Mouse (Mus musculus): ENCODE measurements at regions not wholly inside any gene's neighbourhood (a gene's known extent, or its start where the extent isn't known, plus 50 kb on each side); places are given as distances from the start of the nearest gene placed in this dataset.

- H3K27ac ChIP-seq, result no peak overlapping the region
- no peak for TF ChIP-seq CTCF (IDR thresholded peaks at IDR 0.05; ENCODE audit: low read depth)
- no peaks in the 10 kb centered on the region for H3K36me3 ChIP-seq (ENCODE audit: insufficient read depth, low read length)
- WGBS, result 81% methylated on average over 2 of the region's 2 CpGs
- H3K4me3 ChIP-seq (replicated peaks; ENCODE audit: low read depth, low read length), result no peak overlapping the region
- no peaks in the 10 kb centered on the region for H3K4me1 ChIP-seq (replicated peaks; ENCODE audit: insufficient read depth, low read length)
- no peaks in the 10 kb centered on the region for H3K9me3 ChIP-seq (replicated peaks; ENCODE audit: low read length)
- H3K4me2 ChIP-seq (ENCODE audit: low read length), result no peak overlapping the region
- no peak overlapping the region for H3K9ac ChIP-seq (ENCODE audit: low read depth, low read length)
- ATAC-seq (replicated peaks; ENCODE audit: low FRiP score, low read depth), result no peak
- DNase-seq (ENCODE audit: low spot score), result no peak
- no peaks in the 10 kb centered on the region for H3K27me3 ChIP-seq (ENCODE audit: insufficient read depth, low read length)
These were observed 51.8 kb upstream of the 1190002N15Rik start for GRCm38 (mm10) chr9:94589672-94590071.

- H3K9me3 ChIP-seq (replicated peaks; ENCODE audit: low read length), result no peaks in the 10 kb centered on the region
- TF ChIP-seq CTCF (IDR thresholded peaks at IDR 0.05; ENCODE audit: low read depth), result no peak
- no peak overlapping the region for H3K4me3 ChIP-seq (replicated peaks; ENCODE audit: low read depth, low read length)
- 85% methylated on average over 2 of the region's 2 CpGs for WGBS
- H3K4me1 ChIP-seq (replicated peaks; ENCODE audit: insufficient read depth, low read length), result no peaks in the 10 kb centered on the region
- no peak overlapping the region for H3K9ac ChIP-seq (ENCODE audit: low read depth, low read length)
- ATAC-seq (replicated peaks; ENCODE audit: low FRiP score, low read depth) (no peak), DNase-seq (ENCODE audit: low spot score) (no peak)
- H3K27ac ChIP-seq, result no peak overlapping the region
- no peaks in the 10 kb centered on the region for H3K27me3 ChIP-seq (ENCODE audit: insufficient read depth, low read length)
- no peak overlapping the region for H3K4me2 ChIP-seq (ENCODE audit: low read length)
- no peaks in the 10 kb centered on the region for H3K36me3 ChIP-seq (ENCODE audit: insufficient read depth, low read length)
These were observed 64.7 kb upstream of the Slc9a9 start for GRCm38 (mm10) chr9:94604993-94605392.

DNA sequence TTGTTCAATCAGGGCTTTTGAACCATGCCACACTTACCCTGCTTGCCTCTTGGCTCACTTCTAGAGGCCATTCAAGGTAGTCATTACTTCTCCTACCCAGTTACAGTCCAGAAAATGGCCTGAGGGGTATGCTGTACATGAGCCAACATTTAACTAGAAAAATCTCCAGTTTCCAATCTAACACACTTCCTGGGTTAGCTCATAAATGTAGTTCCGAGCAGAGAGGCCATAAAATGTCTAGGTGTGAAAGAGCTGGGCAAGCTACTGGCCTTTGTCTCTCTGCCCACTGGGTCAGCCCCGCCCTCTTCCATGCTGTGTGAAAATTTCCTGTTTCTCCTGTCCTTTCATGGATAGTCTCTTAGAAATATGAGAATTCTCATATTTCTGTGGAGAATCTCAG lies 63.3 kb upstream of the Slc9a9 start:
- Histone ChIP-seq H3K4me3 (replicated peaks; ENCODE audit: low read depth, low read length) (no peak overlapping the region), H3K36me3 (ENCODE audit: insufficient read depth, low read length) (no peaks in the 10 kb centered on the region), H3K27me3 (ENCODE audit: insufficient read depth, low read length) (no peaks in the 10 kb centered on the region), H3K9me3 (replicated peaks; ENCODE audit: low read length) (no peaks in the 10 kb centered on the region), H3K27ac (no peak overlapping the region), H3K9ac (ENCODE audit: low read depth, low read length) (no peak overlapping the region), H3K4me2 (ENCODE audit: low read length) (no peak overlapping the region), H3K4me1 (replicated peaks; ENCODE audit: insufficient read depth, low read length) (no peaks in the 10 kb centered on the region)
- WGBS, result 55% methylated on average over 2 of the region's 2 CpGs
- no peak for TF ChIP-seq CTCF (IDR thresholded peaks at IDR 0.05; ENCODE audit: low read depth)
- ATAC-seq (replicated peaks; ENCODE audit: low FRiP score, low read depth) (no peak), DNase-seq (ENCODE audit: low spot score) (no peak)

DNA sequence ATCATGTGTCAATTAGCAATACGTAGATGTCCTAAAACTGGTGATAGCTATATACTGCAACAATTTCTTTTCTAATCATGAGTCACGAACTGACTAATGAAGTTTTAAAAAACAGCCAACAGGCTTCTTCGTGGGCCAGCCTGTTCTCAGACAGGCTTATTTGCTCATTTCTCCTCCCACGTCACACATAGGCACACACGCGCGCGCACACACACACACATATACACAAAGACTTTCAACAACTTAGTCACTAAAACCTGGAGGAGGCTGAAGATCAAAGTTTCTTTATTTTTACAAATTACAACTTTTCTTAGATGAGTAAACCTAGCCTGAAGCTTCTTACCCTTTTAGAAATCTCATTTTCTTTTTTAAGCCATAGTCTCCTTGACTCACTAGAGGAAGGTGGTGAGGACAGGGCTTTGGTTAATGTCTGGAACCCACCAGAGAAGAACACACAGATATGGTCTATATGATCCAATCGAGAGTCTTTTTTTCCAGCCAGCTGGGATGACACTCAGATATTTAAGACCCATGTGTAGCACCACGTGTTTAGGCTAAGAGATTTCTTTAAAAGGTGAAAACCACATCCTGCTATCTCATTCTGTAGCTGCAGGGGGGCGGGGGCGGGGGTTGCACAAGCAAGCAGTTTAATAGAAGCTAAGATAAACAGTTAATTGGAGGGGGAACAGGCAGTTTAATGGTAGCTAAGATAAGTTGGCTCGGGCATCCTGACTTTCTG lies 62.5 kb upstream of the Slc9a9 start:
- H3K27me3 ChIP-seq (ENCODE audit: insufficient read depth, low read length), result no peaks in the 10 kb centered on the region
- no peak overlapping the region for H3K4me3 ChIP-seq (replicated peaks; ENCODE audit: low read depth, low read length)
- H3K4me1 ChIP-seq (replicated peaks; ENCODE audit: insufficient read depth, low read length), result no peaks in the 10 kb centered on the region
- DNase-seq (ENCODE audit: low spot score) (no peak), ATAC-seq (replicated peaks; ENCODE audit: low FRiP score, low read depth) (no peak)
- H3K4me2 ChIP-seq (ENCODE audit: low read length), result no peak overlapping the region
- H3K9me3 ChIP-seq (replicated peaks; ENCODE audit: low read length), result no peaks in the 10 kb centered on the region
- TF ChIP-seq CTCF (IDR thresholded peaks at IDR 0.05; ENCODE audit: low read depth), result no peak
- no peak overlapping the region for H3K27ac ChIP-seq
- no peaks in the 10 kb centered on the region for H3K36me3 ChIP-seq (ENCODE audit: insufficient read depth, low read length)
- H3K9ac ChIP-seq (ENCODE audit: low read depth, low read length), result no peak overlapping the region
- WGBS, result 71% methylated on average over 13 of the region's 13 CpGs

DNA sequence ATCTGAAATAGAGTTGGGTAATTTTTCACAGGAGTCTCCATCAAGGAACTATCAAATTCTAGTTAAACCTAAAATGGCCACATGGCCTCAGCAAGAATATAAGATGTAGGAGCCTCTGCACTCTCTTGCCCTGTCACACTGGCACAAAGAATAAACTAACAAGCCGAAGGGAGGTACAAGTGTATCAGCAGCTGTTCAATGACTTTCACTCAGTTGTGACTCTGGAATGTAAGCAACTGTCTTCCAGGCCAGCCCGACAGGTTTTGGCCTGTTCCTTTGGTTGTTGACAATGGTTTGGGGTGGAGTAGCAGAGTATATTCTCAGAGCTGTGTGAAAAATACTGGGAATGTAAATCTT lies 62.0 kb upstream of the Slc9a9 start:
- no peak overlapping the region for H3K4me3 ChIP-seq (replicated peaks; ENCODE audit: low read depth, low read length)
- no peak overlapping the region for H3K4me2 ChIP-seq (ENCODE audit: low read length)
- H3K36me3 ChIP-seq (ENCODE audit: insufficient read depth, low read length), result no peaks in the 10 kb centered on the region
- whole genome bisulfite sequencing, result 43% methylated on average over 2 of the region's 2 CpGs
- no peaks in the 10 kb centered on the region for H3K27me3 ChIP-seq (ENCODE audit: insufficient read depth, low read length)
- H3K4me1 ChIP-seq (replicated peaks; ENCODE audit: insufficient read depth, low read length), result no peaks in the 10 kb centered on the region
- H3K27ac ChIP-seq, result no peak overlapping the region
- ATAC-seq (replicated peaks; ENCODE audit: low FRiP score, low read depth) (no peak), DNase-seq (ENCODE audit: low spot score) (no peak)
- no peak overlapping the region for H3K9ac ChIP-seq (ENCODE audit: low read depth, low read length)
- no peaks in the 10 kb centered on the region for H3K9me3 ChIP-seq (replicated peaks; ENCODE audit: low read length)
- no peak for TF ChIP-seq CTCF (IDR thresholded peaks at IDR 0.05; ENCODE audit: low read depth)

DNA sequence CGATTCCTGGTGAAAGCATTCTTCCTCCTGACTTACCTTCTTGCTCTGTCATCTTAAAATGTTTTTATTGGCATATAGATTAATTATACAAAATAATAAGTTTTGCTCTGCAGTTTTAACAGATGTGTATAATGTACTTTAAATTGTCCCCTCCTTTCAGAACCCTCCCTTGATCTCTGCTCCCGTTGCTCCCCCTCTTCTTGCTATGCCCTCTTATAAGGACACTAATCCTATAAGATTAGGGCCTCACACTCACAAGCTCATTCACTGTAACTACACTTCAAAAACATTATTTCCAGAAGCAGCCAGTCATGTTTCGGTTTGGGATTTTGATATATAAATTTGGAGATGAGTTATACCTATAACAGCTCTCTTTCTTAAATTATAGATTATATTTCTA lies 59.6 kb upstream of the Slc9a9 start:
- H3K27ac ChIP-seq, result no peak overlapping the region
- no peaks in the 10 kb centered on the region for H3K27me3 ChIP-seq (ENCODE audit: insufficient read depth, low read length)
- no peaks in the 10 kb centered on the region for H3K9me3 ChIP-seq (replicated peaks; ENCODE audit: low read length)
- no peaks in the 10 kb centered on the region for H3K4me1 ChIP-seq (replicated peaks; ENCODE audit: insufficient read depth, low read length)
- WGBS, result 80% methylated on average over 3 of the region's 3 CpGs
- no peak overlapping the region for H3K9ac ChIP-seq (ENCODE audit: low read depth, low read length)
- DNase-seq (ENCODE audit: low spot score) (no peak), ATAC-seq (replicated peaks; ENCODE audit: low FRiP score, low read depth) (no peak)
- H3K36me3 ChIP-seq (ENCODE audit: insufficient read depth, low read length), result no peaks in the 10 kb centered on the region
- TF ChIP-seq CTCF (IDR thresholded peaks at IDR 0.05; ENCODE audit: low read depth), result no peak
- no peak overlapping the region for H3K4me2 ChIP-seq (ENCODE audit: low read length)
- H3K4me3 ChIP-seq (replicated peaks; ENCODE audit: low read depth, low read length), result no peak overlapping the region
